Mouse (Mus musculus) layer of hippocampus, postnatal 10 days (tissue): Measurements from ENCODE around the gene Chrdl2. TPM values are rescaled to one million over a fixed set of nuclear protein-coding genes. Genes with fewer than 3 reads are reported as not detected.
"Not testable (repeated sequence)": the region's sequence is repeated elsewhere in the genome, so short reads cannot be mapped to it uniquely, and the experiment has no call there.

Experiments
- DNase-seq, 2 experiments: peaks; one replicate each; pipeline ENCODE4 v3.0.0; 2021; ENCODE audit warnings: low spot score in 2 of 2
- total RNA-seq, 2 experiments: library from RNA; stranded (reverse); gene quantifications; 2 replicates each; pipeline ENCODE4 v1.2.3; 2021

Gene Chrdl2
- total RNA-seq, 2 experiments from 2014 or later, result 0.21 to 0.22 TPM

GRCm38 (mm10) chr7:100034815-100035463 is 29.0 kb downstream of the Chrdl2 start:
- no peak for DNase-seq

GRCm38 (mm10) chr7:100036050-100036449 is 30.1 kb downstream of the Chrdl2 start:
- DNase-seq, result no peak

- DNase-seq, result no peak
Measured at GRCm38 (mm10) chr7:100036495-100036894, 30.5 kb downstream of the Chrdl2 start.

- DNase-seq, result no peak
Measured at GRCm38 (mm10) chr7:100042120-100042519, 36.1 kb downstream of the Chrdl2 start.

GRCm38 (mm10) chr7:100043096-100043495 is 37.1 kb downstream of the Chrdl2 start:
- no peak for DNase-seq

- no peak for DNase-seq
Measured at GRCm38 (mm10) chr7:100043605-100044031, 37.6 kb downstream of the Chrdl2 start.

GRCm38 (mm10) chr7:100046486-100046885 is 40.5 kb downstream of the Chrdl2 start:
- no peak for DNase-seq

- DNase-seq, result no peak
Measured at GRCm38 (mm10) chr7:100051904-100052303, 45.9 kb downstream of the Chrdl2 start.

GRCm38 (mm10) chr7:100052991-100053390 is 47.0 kb downstream of the Chrdl2 start:
- not testable (repeated sequence) for DNase-seq

- peak; percentile 32 to 60 for DNase-seq
Measured at GRCm38 (mm10) chr7:100073959-100074358, 68.0 kb downstream of the Chrdl2 start.

- DNase-seq, result no peak
Measured at GRCm38 (mm10) chr7:100076296-100076695, 70.3 kb downstream of the Chrdl2 start.

GRCm38 (mm10) chr7:100077071-100077470 is 71.1 kb downstream of the Chrdl2 start:
- DNase-seq, result no peak

- DNase-seq, result no peak
Measured at GRCm38 (mm10) chr7:100080087-100080781, 74.3 kb downstream of the Chrdl2 start.

GRCm38 (mm10) chr7:100082836-100083235 is 76.9 kb downstream of the Chrdl2 start:
- DNase-seq, result no peak

- DNase-seq, result no peak
Measured at GRCm38 (mm10) chr7:100083812-100084211, 77.8 kb downstream of the Chrdl2 start.

Other genes with a start within 250 kb of the Chrdl2 start
- not detected for gene Olfr521, start 242.7 kb upstream of the Chrdl2 start, total RNA-seq
- gene Neu3, start 177.8 kb upstream of the Chrdl2 start, total RNA-seq, result 1 to 10 TPM; 2.4 to 3.7 TPM
- 1 to 10 TPM; 1.2 TPM for gene Xrra1, start 147.1 kb upstream of the Chrdl2 start, total RNA-seq
- 10 to 100 TPM; 90.0 to 96.3 TPM for gene Spcs2, start 142.7 kb upstream of the Chrdl2 start, total RNA-seq
- 10 to 100 TPM; 19.6 to 25.6 TPM for gene Rnf169, start 25.7 kb upstream of the Chrdl2 start, total RNA-seq
- 10 to 100 TPM; 28.9 to 30.0 TPM for gene Pold3, start 115.4 kb downstream of the Chrdl2 start, total RNA-seq
- gene Lipt2, start 153.1 kb downstream of the Chrdl2 start, total RNA-seq, result 1 to 10 TPM; 4.5 to 4.7 TPM
- not detected for gene Kcne3, start 170.3 kb downstream of the Chrdl2 start, total RNA-seq
- gene Pgm2l1, start 221.2 kb downstream of the Chrdl2 start, total RNA-seq, result 100 to 1,000 TPM; 355 to 388 TPM